Mouse (Mus musculus) liver, adult 2 months (tissue): Measurements from ENCODE around the gene Gtf2a2.

Source experiments
- CTCF ChIP-seq: fragments of 200-500 bp; IDR thresholded peaks from 2 replicates; pipeline ENCODE4 v1.5.1; 2011; ENCODE audit warnings: low read depth, low read length, control low read depth
- POLR2A ChIP-seq: fragments of 200-500 bp; IDR thresholded peaks from 2 replicates; pipeline ENCODE4 v1.6.1; 2011; ENCODE audit warnings: low read length, control low read depth; ENCODE audit not compliant: insufficient read depth; ENCODE audit errors: extremely low read depth

GRCm38 (mm10) chr9:69990346-69990745 lies 22.0 kb upstream of the Gtf2a2 start:
- no peak for TF ChIP-seq CTCF
- TF ChIP-seq POLR2A: no peak
